Mouse (Mus musculus) neural tube, embryonic 11.5 days (tissue): Measurements from ENCODE around the gene Maml3. TPM values are rescaled to one million over a fixed set of nuclear protein-coding genes. Genes with fewer than 3 reads are reported as not detected.
A peak's percentile ranks its signal among the peaks of the same experiment; 100 is the strongest.

Source experiments
- ATAC-seq: fragments of 200-750 bp; cut with Nextera tagmentation; 2 replicates; pipeline ENCODE4 v1.8.0; 2017; ENCODE audit warnings: moderate number of reproducible peaks, mild to moderate bottlenecking, moderate TSS enrichment, moderate library complexity; ENCODE audit not compliant: insufficient read depth, low FRiP score, low TSS enrichment
- DNase-seq: peaks from one replicate; pipeline ENCODE4 v3.0.0-alpha.2; 2015; ENCODE audit warnings: low spot score
- H3K27ac ChIP-seq: fragments of 300-500 bp; sonication (generic); 2 replicates; pipeline ENCODE4 v1.5.1; 2014; ENCODE audit warnings: low read depth, mild to moderate bottlenecking, low read length
- H3K27me3 ChIP-seq: fragments of 300-500 bp; sonication (generic); 2 replicates; pipeline ENCODE4 v1.6.1; 2014; ENCODE audit warnings: mild to moderate bottlenecking, low read length, mixed read lengths; ENCODE audit not compliant: control insufficient read depth, insufficient read depth
- H3K36me3 ChIP-seq: fragments of 300-500 bp; sonication (generic); 2 replicates; pipeline ENCODE4 v1.6.1; 2014; ENCODE audit warnings: mild to moderate bottlenecking, low read length, moderate library complexity, mixed read lengths; ENCODE audit not compliant: control insufficient read depth, insufficient read depth
- H3K4me1 ChIP-seq: fragments of 300-500 bp; sonication (generic); 2 replicates; pipeline ENCODE4 v1.6.1; 2014; ENCODE audit warnings: low read length, mixed read lengths; ENCODE audit not compliant: control insufficient read depth, insufficient read depth
- H3K4me2 ChIP-seq: fragments of 300-500 bp; sonication (generic); 2 replicates; pipeline ENCODE4 v1.6.1; 2014; ENCODE audit warnings: low read depth, mild to moderate bottlenecking, moderate library complexity
- H3K4me3 ChIP-seq: fragments of 300-500 bp; sonication (generic); 2 replicates; pipeline ENCODE4 v1.5.1; 2014; ENCODE audit warnings: low read depth, low read length
- H3K9ac ChIP-seq: fragments of 300-500 bp; sonication (generic); 2 replicates; pipeline ENCODE4 v1.6.1; 2014; ENCODE audit warnings: mild to moderate bottlenecking, low read length
- H3K9me3 ChIP-seq: fragments of 300-500 bp; sonication (generic); 2 replicates; pipeline ENCODE4 v1.6.1; 2016; ENCODE audit warnings: low read length; ENCODE audit not compliant: control insufficient read depth
- WGBS: fragments of 180-500 bp; shearing (Covaris S2); extraction: QIAGEN DNeasy Blood & Tissue Kit; methylation state at CpG from one replicate; pipeline ENCODE4 v1.1.7; 2014; 5-methylcytosine and 5-hydroxymethylcytosine counted together
- polyA plus RNA-seq: library from polyadenylated mRNA; unstranded; fragments of >200 nt; fragmentation: Nextera tagmentation; extraction: Ambion mirVana; gene quantifications from 2 replicates; pipeline ENCODE4 v1.2.1, GENCODE M21; 2014

Gene Maml3
- 7.8 and 8.1 TPM in 2 replicates for polyA plus RNA-seq

- Histone ChIP-seq H3K9me3 (no peaks in the 10 kb centered on the region), H3K4me1 (no peaks in the 10 kb centered on the region; the same call in 1 of the 2 replicates), H3K36me3 (no peaks in the 10 kb centered on the region), H3K9ac (peak within 1 kb of the TSS; percentile 96), H3K4me3 (peak within 1 kb of the TSS; percentile 79), H3K27ac (peak within 1 kb of the TSS; percentile 98), H3K27me3 (no peaks in the 10 kb centered on the region), H3K4me2 (peak within 1 kb of the TSS; percentile 82)
- peak; percentile 96 for DNase-seq
- peak; percentile 46; the same call in 1 of the 2 replicates for ATAC-seq
- WGBS, result 0% methylated on average over 40 of the region's 49 CpGs
Observed at GRCm38 (mm10) chr3:52104636-52105151, at the start of gene Maml3. Gene Maml3 (minus strand): TSS chr3:52105076.

- H3K36me3 ChIP-seq, result no peaks in the 10 kb centered on the region
- no peak for DNase-seq
- no peaks in the 10 kb centered on the region for H3K9me3 ChIP-seq
- no peaks in the 10 kb centered on the region for H3K4me1 ChIP-seq
- no peaks in the 10 kb centered on the region for H3K27me3 ChIP-seq
- ATAC-seq, result no peak
- no peak overlapping the region for H3K4me2 ChIP-seq
- 67% methylated on average over 3 of the region's 3 CpGs for WGBS
- no peak overlapping the region for H3K27ac ChIP-seq
- H3K4me3 ChIP-seq, result no peak overlapping the region
- H3K9ac ChIP-seq, result no peak overlapping the region
Observed at GRCm38 (mm10) chr3:52151155-52151554, 46.3 kb upstream of the Maml3 start.

- H3K4me1 ChIP-seq, result no peaks in the 10 kb centered on the region
- H3K27me3 ChIP-seq, result no peaks in the 10 kb centered on the region
- no peak for ATAC-seq
- WGBS, result 62% methylated on average over 4 of the region's 4 CpGs
- no peak overlapping the region for H3K27ac ChIP-seq
- H3K36me3 ChIP-seq, result no peaks in the 10 kb centered on the region
- no peak for DNase-seq
- no peak overlapping the region for H3K4me2 ChIP-seq
- no peak overlapping the region for H3K4me3 ChIP-seq
- no peak overlapping the region for H3K9ac ChIP-seq
- H3K9me3 ChIP-seq, result no peaks in the 10 kb centered on the region
Observed at GRCm38 (mm10) chr3:52148301-52148700, 43.4 kb upstream of the Maml3 start.

- no peak overlapping the region for H3K4me2 ChIP-seq
Observed at GRCm38 (mm10) chr3:52144776-52145460, 40.0 kb upstream of the Maml3 start.

GRCm38 (mm10) chr3:52143017-52143416 lies 38.1 kb upstream of the Maml3 start:
- Histone ChIP-seq H3K4me1 (no peaks in the 10 kb centered on the region), H3K27ac (no peak overlapping the region), H3K36me3 (no peaks in the 10 kb centered on the region), H3K27me3 (no peaks in the 10 kb centered on the region), H3K4me2 (no peak overlapping the region), H3K9me3 (no peaks in the 10 kb centered on the region), H3K9ac (no peak overlapping the region), H3K4me3 (no peak overlapping the region)
- ATAC-seq, result no peak
- WGBS, result 82% methylated on average over 7 of the region's 7 CpGs
- DNase-seq, result no peak

More at GRCm38 (mm10) chr3:52144776-52145460, 40.0 kb upstream of the Maml3 start:
- H3K4me1 ChIP-seq, result no peaks in the 10 kb centered on the region
- ATAC-seq, result no peak
- DNase-seq, result no peak
- no peak overlapping the region for H3K9ac ChIP-seq
- no peak overlapping the region for H3K27ac ChIP-seq
- 93% methylated on average over 12 of the region's 12 CpGs for WGBS
- H3K9me3 ChIP-seq, result no peaks in the 10 kb centered on the region
- H3K36me3 ChIP-seq, result no peaks in the 10 kb centered on the region
- no peak overlapping the region for H3K4me3 ChIP-seq
- no peaks in the 10 kb centered on the region for H3K27me3 ChIP-seq

- WGBS, result 76% methylated on average over 16 of the region's 16 CpGs
- Histone ChIP-seq H3K36me3 (no peaks in the 10 kb centered on the region), H3K27me3 (no peaks in the 10 kb centered on the region), H3K9ac (no peak overlapping the region), H3K27ac (no peak overlapping the region), H3K4me2 (no peak overlapping the region), H3K4me1 (no peaks in the 10 kb centered on the region), H3K4me3 (no peak overlapping the region), H3K9me3 (no peaks in the 10 kb centered on the region)
- DNase-seq (no peak), ATAC-seq (no peak)
Observed at GRCm38 (mm10) chr3:52140162-52140561, 35.3 kb upstream of the Maml3 start.

- Histone ChIP-seq H3K4me3 (no peak overlapping the region), H3K9ac (no peak overlapping the region), H3K27ac (no peak overlapping the region), H3K9me3 (no peaks in the 10 kb centered on the region), H3K27me3 (no peaks in the 10 kb centered on the region), H3K4me2 (no peak overlapping the region), H3K36me3 (no peaks in the 10 kb centered on the region), H3K4me1 (no peaks in the 10 kb centered on the region)
- DNase-seq, result no peak
- no peak for ATAC-seq
- WGBS, result 89% methylated on average over 3 of the region's 3 CpGs
Observed at GRCm38 (mm10) chr3:52125421-52125820, 20.5 kb upstream of the Maml3 start.

GRCm38 (mm10) chr3:52120858-52121257 lies 16.0 kb upstream of the Maml3 start:
- Histone ChIP-seq H3K27me3 (no peaks in the 10 kb centered on the region), H3K4me2 (no peak overlapping the region), H3K36me3 (no peaks in the 10 kb centered on the region), H3K27ac (no peak overlapping the region), H3K4me3 (no peak overlapping the region), H3K4me1 (no peaks in the 10 kb centered on the region), H3K9ac (no peak overlapping the region), H3K9me3 (no peaks in the 10 kb centered on the region)
- DNase-seq (no peak), ATAC-seq (no peak)
- whole genome bisulfite sequencing, result 86% methylated on average over 4 of the region's 4 CpGs

- Histone ChIP-seq H3K27ac (no peak overlapping the region), H3K4me1 (no peaks in the 10 kb centered on the region), H3K4me3 (no peak overlapping the region), H3K9ac (no peak overlapping the region), H3K36me3 (no peaks in the 10 kb centered on the region), H3K9me3 (no peaks in the 10 kb centered on the region), H3K27me3 (no peaks in the 10 kb centered on the region), H3K4me2 (no peak overlapping the region)
- no peak for DNase-seq
- WGBS, result 90% methylated on average over 7 of the region's 7 CpGs
- no peak for ATAC-seq
Observed at GRCm38 (mm10) chr3:52119216-52119615, 14.3 kb upstream of the Maml3 start.
